Mouse (Mus musculus): ENCODE results near the gene Ncaph2.

DNA sequence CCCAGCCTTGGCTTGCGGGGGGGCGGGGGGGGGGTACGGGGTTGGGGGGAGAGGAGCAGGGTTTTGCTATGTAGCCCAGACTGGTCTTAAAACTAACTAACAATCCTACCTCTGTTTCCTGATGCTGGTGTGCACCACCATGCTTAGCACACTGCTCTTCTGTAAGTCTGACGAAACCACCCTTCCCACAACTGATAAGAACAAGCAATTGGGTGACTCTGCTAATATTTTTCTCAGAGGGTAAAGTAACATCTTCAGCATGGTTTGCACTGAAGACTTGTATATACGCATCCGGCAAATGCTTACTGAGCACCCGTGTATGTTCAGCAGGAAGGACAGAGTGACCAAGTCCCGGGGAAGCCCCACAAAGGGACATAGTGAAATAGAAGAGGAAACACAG is 34.3 kb upstream of the Ncaph2 start:
- TF ChIP-seq MYOD1 (IDR thresholded peaks at IDR 0.05; ENCODE audit: control insufficient read depth in 1 of 3, insufficient read length in 2 of 3, low read depth in 2 of 3) (no peak), POLR2AphosphoS2 (IDR thresholded peaks at IDR 0.05; ENCODE audit: insufficient read length, low read depth) (no peak), POLR2A (IDR thresholded peaks at IDR 0.05; ENCODE audit: insufficient read length, low read depth) (no peak)
